ENCODE assay signal across 18 mouse cellular contexts in genomic region chr11:108606036-108606435, GRCm38 (mm10).
A peak's percentile ranks its signal among the peaks of the same experiment; 100 is the strongest.
DNase-seq lines count a peak whose midpoint lies in the region; ATAC-seq and TF ChIP-seq lines count a peak whose summit lies in the region.
"Had no signal": no experiment of that assay in that cellular context is flagged by ENCODE, and none has a peak within 500 bp of the region (broad histone marks: within the 10 kb centered on the region; RNA-seq: fewer than 3 reads in every experiment).

No protein-coding gene starts in this region.

- no peak overlapping the region for H3K9ac ChIP-seq in forebrain, postnatal 0 days
- H3K9ac ChIP-seq in midbrain, embryonic 15.5 days = peak overlapping the region; percentile 21; the same call in 1 of the 2 replicates
- H3K9ac ChIP-seq: embryonic facial prominence, embryonic 12.5 days; heart, embryonic 13.5 days; liver, embryonic 13.5 days had no signal

- 71% methylated on average over 11 of the region's 11 CpGs for WGBS in forebrain, postnatal 0 days
- WGBS in midbrain, embryonic 15.5 days = 58% methylated on average over 11 of the region's 11 CpGs
- WGBS in lung, adult 2 months = 96% methylated on average over 11 of the region's 11 CpGs

- no peaks in the 10 kb centered on the region for H3K36me3 ChIP-seq in forebrain, postnatal 0 days (ENCODE audit: insufficient read depth)
- no peaks in the 10 kb centered on the region for H3K36me3 ChIP-seq in midbrain, embryonic 15.5 days (replicated peaks)
- H3K36me3 ChIP-seq: embryonic facial prominence, embryonic 12.5 days; G1E; heart, embryonic 13.5 days; liver, embryonic 13.5 days had no signal

- H3K4me3 ChIP-seq in cortical plate, adult 2 months (ENCODE audit: insufficient read depth, low read length) = peak overlapping the region; percentile 7
- H3K4me3 ChIP-seq in forebrain, postnatal 0 days (ENCODE audit: low read depth, low read length) = peak overlapping the region; percentile 23
- H3K4me3 ChIP-seq in midbrain, embryonic 15.5 days = peak overlapping the region; percentile 33
- no peak overlapping the region for H3K4me3 ChIP-seq in lung, adult 2 months (replicated peaks; ENCODE audit: extremely low read depth, low read depth, low read length)
- H3K4me3 ChIP-seq: embryonic facial prominence, embryonic 12.5 days; heart, embryonic 13.5 days; liver, embryonic 13.5 days; myocyte had no signal

- DNase-seq in cerebellum, postnatal 14 days = peak; percentile 4 to 8
- DNase-seq in cerebellum, adult 9-11 months = no peak
- DNase-seq in forebrain, postnatal 0 days = peak; percentile 49
- DNase-seq in retina, postnatal 1 day = no peak
- DNase-seq in c-Kit-positive CD71-positive TER-119-positive erythroid progenitor cells, embryonic 14.5 days (ENCODE audit: low spot score) = no peak
- DNase-seq in lung, adult 2 months = no peak
- DNase-seq: heart, postnatal 36 days; liver, embryonic 13.5 days; spleen, adult 18-20 months; thymus, postnatal 14 days had no signal

- H3K27me3 ChIP-seq in forebrain, postnatal 0 days (ENCODE audit: insufficient read depth, low read length) = no peaks in the 10 kb centered on the region
- no peaks in the 10 kb centered on the region for H3K27me3 ChIP-seq in midbrain, embryonic 15.5 days (replicated peaks)
- H3K27me3 ChIP-seq: embryonic facial prominence, embryonic 12.5 days; heart, embryonic 13.5 days; liver, embryonic 13.5 days had no signal

- no peaks in the 10 kb centered on the region for H3K9me3 ChIP-seq in forebrain, postnatal 0 days (ENCODE audit: low read length)
- no peaks in the 10 kb centered on the region for H3K9me3 ChIP-seq in midbrain, embryonic 15.5 days
- H3K9me3 ChIP-seq: embryonic facial prominence, embryonic 12.5 days; heart, embryonic 13.5 days; liver, embryonic 13.5 days had no signal

- peak overlapping the region; percentile 21; the same call in 1 of the 2 replicates for H3K4me2 ChIP-seq in forebrain, postnatal 0 days (ENCODE audit: low read depth)
- peak overlapping the region; percentile 37 for H3K4me2 ChIP-seq in midbrain, embryonic 15.5 days
- H3K4me2 ChIP-seq: embryonic facial prominence, embryonic 12.5 days; heart, embryonic 13.5 days; liver, embryonic 13.5 days had no signal

- no peak for TF ChIP-seq CTCF in cortical plate, adult 2 months (IDR thresholded peaks at IDR 0.05; ENCODE audit: extremely low read depth, insufficient read depth, low read length)
- no peak for TF ChIP-seq CTCF in forebrain, postnatal 0 days (IDR thresholded peaks at IDR 0.05; ENCODE audit: low read depth)
- no peak for TF ChIP-seq CTCF in lung, adult 2 months (IDR thresholded peaks at IDR 0.05; ENCODE audit: insufficient read depth, low read length)

- ATAC-seq in forebrain, postnatal 0 days = peak; percentile 66
- peak; percentile 88 for ATAC-seq in midbrain, embryonic 15.5 days (replicated peaks)
- ATAC-seq: CD4-positive, CD25-positive, alpha-beta regulatory T cell, adult 4 months; intestine, embryonic 16.5 days had no signal

- no peak overlapping the region for H3K27ac ChIP-seq in cortical plate, adult 2 months (ENCODE audit: insufficient read depth, low read length)
- peak overlapping the region; percentile 63; the same call in 1 of the 2 replicates for H3K27ac ChIP-seq in forebrain, postnatal 0 days (ENCODE audit: low read depth, low read length)
- peak overlapping the region; percentile 85 for H3K27ac ChIP-seq in midbrain, embryonic 15.5 days
- H3K27ac ChIP-seq: embryonic facial prominence, embryonic 12.5 days; heart, embryonic 13.5 days; liver, embryonic 13.5 days had no signal

- peaks cover 3% of the 10 kb centered on the region; the same call in 1 of the 2 replicates for H3K4me1 ChIP-seq in cortical plate, adult 2 months (ENCODE audit: control insufficient read depth, insufficient read depth, low read length)
- no peaks in the 10 kb centered on the region for H3K4me1 ChIP-seq in forebrain, postnatal 0 days (ENCODE audit: insufficient read depth)
- H3K4me1 ChIP-seq in midbrain, embryonic 15.5 days = peaks cover 7% of the 10 kb centered on the region
- no peaks in the 10 kb centered on the region for H3K4me1 ChIP-seq in lung, adult 2 months (ENCODE audit: control insufficient read depth, insufficient read depth, low read length)
- H3K4me1 ChIP-seq: embryonic facial prominence, embryonic 12.5 days; heart, embryonic 13.5 days; liver, embryonic 13.5 days had no signal

- TF ChIP-seq POLR2A in cortical plate, adult 2 months (IDR thresholded peaks at IDR 0.05; ENCODE audit: extremely low read depth, insufficient read depth, low read length) = 0 out of 2 replicates have a peak, but pooled peaks have one; percentile 19
- TF ChIP-seq POLR2A in lung, adult 2 months (IDR thresholded peaks at IDR 0.05; ENCODE audit: borderline replicate concordance, extremely low read depth, low read depth, low read length) = no peak

Comparison
In these comparisons a context has a peak if more than half of its experiments do, and no peak if none do; other contexts are left out.
1. DNase-seq: peak in cerebellum, postnatal 14 days (2 of 2) and forebrain, postnatal 0 days (single experiment); none in cerebellum, adult 9-11 months (single experiment), retina, postnatal 1 day (single experiment), c-Kit-positive CD71-positive TER-119-positive erythroid progenitor cells, embryonic 14.5 days (single experiment) and lung, adult 2 months (single experiment).